Mouse (Mus musculus) liver, adult 2 months (tissue): ENCODE measurements around the gene Ube4b.

Experiments used
- CTCF ChIP-seq: fragments of 200-500 bp; IDR thresholded peaks from 2 replicates; pipeline ENCODE4 v1.5.1; 2011; ENCODE audit warnings: low read depth, low read length, control low read depth
- POLR2A ChIP-seq: fragments of 200-500 bp; IDR thresholded peaks from 2 replicates; pipeline ENCODE4 v1.6.1; 2011; ENCODE audit warnings: low read length, control low read depth; ENCODE audit not compliant: insufficient read depth; ENCODE audit errors: extremely low read depth

GRCm38 (mm10) chr4:149322286-149322685, 104.3 kb downstream of the Ube4b start:
- TF ChIP-seq POLR2A (no peak), CTCF (no peak)
